Mouse (Mus musculus): ENCODE data around the gene Ahnak2. TPM values are rescaled to one million over a fixed set of nuclear protein-coding genes. Genes with fewer than 3 reads are reported as not detected.

Gene Ahnak2
- polyA plus RNA-seq, 1 experiment, result 14.7 TPM

DNA sequence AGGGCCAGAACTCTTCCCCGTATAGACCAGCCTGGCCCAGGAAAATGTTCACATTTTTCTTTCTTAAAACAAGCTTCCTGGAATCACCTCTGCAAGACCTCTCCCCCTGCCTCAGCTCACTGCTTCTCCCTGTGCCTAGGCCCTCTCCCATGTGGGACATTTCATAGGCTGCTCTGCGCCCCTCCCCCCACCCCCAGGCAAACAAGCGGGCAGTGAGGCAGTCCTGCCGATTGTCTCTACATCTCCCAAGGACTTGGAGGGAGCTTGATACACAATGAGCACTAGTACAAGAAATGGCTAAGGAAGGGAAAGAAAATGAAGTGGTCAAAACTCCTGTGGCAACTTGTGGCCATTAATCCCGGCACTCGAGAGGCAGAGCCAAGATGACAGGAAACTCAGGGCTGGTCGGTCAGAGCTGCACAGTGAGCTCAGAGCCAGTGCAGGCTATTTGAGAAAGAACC, 8.1 kb downstream of the Ahnak2 start:
- no peak overlapping the region for H3K27ac ChIP-seq (ENCODE audit: insufficient read depth, low read length)
- H3K27me3 ChIP-seq (ENCODE audit: control insufficient read depth, insufficient read depth, low read length), result no peaks in the 10 kb centered on the region
- no peak for DNase-seq
- no peak overlapping the region for H3K4me3 ChIP-seq (replicated peaks; ENCODE audit: insufficient read depth, low read depth, low read length)
- H3K4me1 ChIP-seq (ENCODE audit: control insufficient read depth, insufficient read depth, low read length), result peaks cover 4% of the 10 kb centered on the region
- no peak for TF ChIP-seq CTCF (IDR thresholded peaks at IDR 0.05; ENCODE audit: borderline replicate concordance, insufficient read depth, low read depth, low read length)
- no peak for TF ChIP-seq POLR2A (IDR thresholded peaks at IDR 0.05; ENCODE audit: borderline replicate concordance, insufficient read depth, low read length)
- 33% methylated on average over 7 of the region's 7 CpGs for WGBS

DNA sequence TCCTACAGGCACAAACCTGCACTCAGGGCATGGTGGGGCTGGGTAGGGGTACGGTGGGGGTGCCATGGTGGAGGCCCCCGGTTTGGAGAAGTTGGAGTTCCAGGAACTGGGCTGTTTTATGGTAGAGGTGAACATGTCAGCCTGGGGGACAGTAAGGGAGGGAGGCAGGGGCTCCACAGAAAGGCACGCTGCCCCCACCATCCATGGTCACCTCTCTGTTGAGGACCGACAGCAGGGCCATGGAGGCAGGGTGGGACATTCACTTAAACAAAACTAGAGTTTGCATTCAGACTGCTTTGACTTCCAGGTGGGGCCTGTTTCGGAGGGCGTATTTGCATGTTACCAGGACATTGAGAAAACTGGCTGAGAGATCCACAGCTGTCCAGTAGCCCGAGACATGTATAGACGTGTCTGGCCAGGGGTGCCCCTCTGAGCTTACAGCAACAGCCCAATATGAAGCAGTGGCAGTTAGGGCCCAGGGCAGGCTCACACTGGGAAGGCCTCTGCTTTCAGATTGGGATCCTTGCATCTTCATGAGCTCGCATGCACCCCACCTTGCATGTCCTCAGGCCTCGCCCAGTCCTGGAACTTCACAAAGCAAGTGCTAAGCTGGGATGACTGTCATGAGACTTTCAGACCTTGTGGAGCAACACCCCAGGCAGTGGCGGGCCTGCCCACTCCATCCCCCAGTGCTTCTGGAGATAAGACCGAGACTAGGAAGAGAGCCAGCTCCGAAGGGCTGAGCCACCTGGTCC, 8.7 kb downstream of the Ahnak2 start:
- Histone ChIP-seq H3K4me3 (replicated peaks; ENCODE audit: insufficient read depth, low read depth, low read length) (no peak overlapping the region), H3K27me3 (ENCODE audit: control insufficient read depth, insufficient read depth, low read length) (no peaks in the 10 kb centered on the region), H3K4me1 (ENCODE audit: control insufficient read depth, insufficient read depth, low read length) (peaks cover 4% of the 10 kb centered on the region), H3K27ac (ENCODE audit: insufficient read depth, low read length) (no peak overlapping the region)
- WGBS, result 62% methylated on average over 13 of the region's 13 CpGs
- no peak for DNase-seq
- TF ChIP-seq POLR2A (IDR thresholded peaks at IDR 0.05; ENCODE audit: borderline replicate concordance, insufficient read depth, low read length) (no peak), CTCF (IDR thresholded peaks at IDR 0.05; ENCODE audit: borderline replicate concordance, insufficient read depth, low read depth, low read length) (no peak)

DNA sequence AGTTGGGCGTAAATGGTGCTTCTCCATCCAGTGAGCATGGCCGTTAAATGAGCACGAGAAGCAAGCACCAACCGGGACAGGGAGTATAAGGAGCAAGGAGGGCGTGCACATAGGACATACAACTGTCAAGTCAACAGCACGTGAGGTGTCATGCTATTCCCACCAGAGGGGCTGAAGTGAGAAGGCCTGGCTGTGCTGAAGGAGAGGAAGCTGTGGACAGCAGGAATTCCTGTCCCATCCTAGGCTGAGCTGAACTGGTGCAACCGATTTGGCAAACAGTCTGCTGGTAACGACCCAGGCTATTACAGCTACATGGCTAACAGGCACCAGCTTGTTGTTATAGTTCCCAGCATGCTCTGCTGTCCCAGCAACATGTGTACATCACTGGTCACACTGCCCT, 11.4 kb downstream of the Ahnak2 start:
- Histone ChIP-seq H3K4me1 (ENCODE audit: control insufficient read depth, insufficient read depth, low read length) (peaks cover 4% of the 10 kb centered on the region), H3K27me3 (ENCODE audit: control insufficient read depth, insufficient read depth, low read length) (no peaks in the 10 kb centered on the region), H3K27ac (ENCODE audit: insufficient read depth, low read length) (no peak overlapping the region), H3K4me3 (replicated peaks; ENCODE audit: insufficient read depth, low read depth, low read length) (no peak overlapping the region)
- DNase-seq, result no peak
- WGBS, result 61% methylated on average over 8 of the region's 8 CpGs
- TF ChIP-seq POLR2A (IDR thresholded peaks at IDR 0.05; ENCODE audit: borderline replicate concordance, insufficient read depth, low read length), result no peak
- TF ChIP-seq CTCF (IDR thresholded peaks at IDR 0.05; ENCODE audit: borderline replicate concordance, insufficient read depth, low read depth, low read length), result no peak

DNA sequence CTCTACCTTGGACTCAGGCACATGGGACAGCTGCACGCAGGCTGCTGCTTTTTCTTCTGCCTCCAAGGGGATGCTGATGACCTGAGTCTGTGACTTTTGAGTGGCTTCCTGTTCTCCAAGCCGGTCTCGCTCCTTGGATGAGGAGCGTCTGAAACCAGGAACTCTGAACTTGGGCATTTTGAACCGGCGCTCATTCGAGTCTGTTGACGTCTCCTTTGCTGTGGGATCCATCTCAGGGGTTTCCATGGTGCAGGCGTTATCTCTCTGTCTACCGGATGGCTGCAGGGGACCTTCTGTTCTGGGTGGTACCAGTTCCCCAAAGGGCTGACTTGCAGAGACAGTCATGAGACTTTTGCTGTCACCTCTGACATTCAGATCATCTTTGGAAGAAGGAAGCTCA, 28.0 kb downstream of the Ahnak2 start:
- H3K27ac ChIP-seq (ENCODE audit: insufficient read depth, low read length), result no peak overlapping the region
- H3K27me3 ChIP-seq (ENCODE audit: control insufficient read depth, insufficient read depth, low read length), result no peaks in the 10 kb centered on the region
- WGBS, result 94% methylated on average over 10 of the region's 10 CpGs
- DNase-seq, result no peak
- TF ChIP-seq CTCF (IDR thresholded peaks at IDR 0.05; ENCODE audit: borderline replicate concordance, insufficient read depth, low read depth, low read length), result no peak
- no peak for TF ChIP-seq POLR2A (IDR thresholded peaks at IDR 0.05; ENCODE audit: borderline replicate concordance, insufficient read depth, low read length)
- no peaks in the 10 kb centered on the region for H3K4me1 ChIP-seq (ENCODE audit: control insufficient read depth, insufficient read depth, low read length)
- H3K4me3 ChIP-seq (replicated peaks; ENCODE audit: insufficient read depth, low read depth, low read length), result no peak overlapping the region

DNA sequence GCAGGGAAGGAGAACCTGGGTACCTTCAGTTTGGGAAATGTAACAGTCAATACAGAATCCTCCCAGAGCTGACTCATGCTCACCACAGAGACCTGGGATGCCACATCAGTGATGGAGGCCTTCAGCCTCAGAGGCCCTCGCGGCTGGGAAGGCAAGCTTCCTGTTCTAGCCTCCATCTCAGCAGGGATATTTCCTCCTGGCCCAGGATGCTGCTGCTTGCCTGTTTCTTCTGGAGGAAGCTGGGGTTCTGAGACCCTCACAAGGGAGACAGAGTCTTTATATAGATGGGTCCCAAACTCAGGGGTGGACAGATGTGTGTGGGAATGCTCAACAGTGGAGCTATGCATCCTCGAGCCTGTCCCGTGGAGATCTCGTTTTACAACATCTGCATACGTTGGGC, 28.4 kb downstream of the Ahnak2 start:
- DNase-seq, result no peak
- Histone ChIP-seq H3K4me1 (ENCODE audit: control insufficient read depth, insufficient read depth, low read length) (no peaks in the 10 kb centered on the region), H3K27me3 (ENCODE audit: control insufficient read depth, insufficient read depth, low read length) (no peaks in the 10 kb centered on the region), H3K4me3 (replicated peaks; ENCODE audit: insufficient read depth, low read depth, low read length) (no peak overlapping the region), H3K27ac (ENCODE audit: insufficient read depth, low read length) (no peak overlapping the region)
- no peak for TF ChIP-seq CTCF (IDR thresholded peaks at IDR 0.05; ENCODE audit: borderline replicate concordance, insufficient read depth, low read depth, low read length)
- TF ChIP-seq POLR2A (IDR thresholded peaks at IDR 0.05; ENCODE audit: borderline replicate concordance, insufficient read depth, low read length), result no peak
- WGBS, result 75% methylated on average over 6 of the region's 6 CpGs

DNA sequence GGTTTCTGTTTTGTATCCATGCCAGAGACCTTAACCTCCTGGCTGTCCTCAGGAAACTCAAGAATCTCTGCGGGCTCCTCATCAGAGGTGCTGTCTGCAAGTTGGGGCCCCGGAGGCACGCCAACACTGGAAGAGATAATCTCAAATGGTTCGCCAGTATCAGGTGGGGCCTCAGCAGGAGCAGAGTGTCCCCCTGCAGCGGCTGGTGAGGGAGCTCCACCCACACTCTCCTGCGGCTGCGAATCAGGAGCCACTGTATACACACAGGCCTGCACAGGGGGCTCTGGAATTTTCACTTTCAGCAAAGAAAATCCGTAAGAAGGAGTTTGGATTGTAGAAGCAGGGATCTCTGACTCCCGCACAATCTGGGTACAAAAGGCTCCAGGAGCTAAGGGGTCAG, 29.1 kb downstream of the Ahnak2 start:
- DNase-seq, result no peak
- TF ChIP-seq CTCF (IDR thresholded peaks at IDR 0.05; ENCODE audit: borderline replicate concordance, insufficient read depth, low read depth, low read length), result no peak
- no peak for TF ChIP-seq POLR2A (IDR thresholded peaks at IDR 0.05; ENCODE audit: borderline replicate concordance, insufficient read depth, low read length)
- H3K27me3 ChIP-seq (ENCODE audit: control insufficient read depth, insufficient read depth, low read length), result no peaks in the 10 kb centered on the region
- H3K4me1 ChIP-seq (ENCODE audit: control insufficient read depth, insufficient read depth, low read length), result no peaks in the 10 kb centered on the region
- no peak overlapping the region for H3K4me3 ChIP-seq (replicated peaks; ENCODE audit: insufficient read depth, low read depth, low read length)
- H3K27ac ChIP-seq (ENCODE audit: insufficient read depth, low read length), result no peak overlapping the region
- 51% methylated on average over 9 of the region's 9 CpGs for WGBS

DNA sequence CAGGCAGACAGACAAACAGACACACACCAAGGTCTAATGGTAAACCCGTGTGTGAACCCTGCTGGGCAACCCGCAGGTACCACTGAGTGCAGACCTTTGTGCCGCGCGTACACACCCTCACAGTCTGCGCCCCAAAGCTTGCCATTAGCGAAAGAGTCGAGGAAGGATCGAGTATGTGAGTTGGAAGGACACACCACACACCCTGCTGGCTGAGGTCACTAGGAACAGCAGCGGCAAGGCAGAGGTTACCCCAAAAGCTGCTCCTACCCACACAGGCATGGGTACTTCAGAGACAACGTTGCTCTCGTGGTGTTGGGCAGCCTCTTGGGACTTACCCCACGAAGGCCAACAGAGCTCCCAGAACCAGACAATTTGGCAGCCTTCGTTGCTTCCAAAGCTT, 30.2 kb downstream of the Ahnak2 start:
- TF ChIP-seq POLR2A (IDR thresholded peaks at IDR 0.05; ENCODE audit: borderline replicate concordance, insufficient read depth, low read length), result no peak
- TF ChIP-seq CTCF (IDR thresholded peaks at IDR 0.05; ENCODE audit: borderline replicate concordance, insufficient read depth, low read depth, low read length), result no peak
- WGBS, result 80% methylated on average over 14 of the region's 14 CpGs

DNA sequence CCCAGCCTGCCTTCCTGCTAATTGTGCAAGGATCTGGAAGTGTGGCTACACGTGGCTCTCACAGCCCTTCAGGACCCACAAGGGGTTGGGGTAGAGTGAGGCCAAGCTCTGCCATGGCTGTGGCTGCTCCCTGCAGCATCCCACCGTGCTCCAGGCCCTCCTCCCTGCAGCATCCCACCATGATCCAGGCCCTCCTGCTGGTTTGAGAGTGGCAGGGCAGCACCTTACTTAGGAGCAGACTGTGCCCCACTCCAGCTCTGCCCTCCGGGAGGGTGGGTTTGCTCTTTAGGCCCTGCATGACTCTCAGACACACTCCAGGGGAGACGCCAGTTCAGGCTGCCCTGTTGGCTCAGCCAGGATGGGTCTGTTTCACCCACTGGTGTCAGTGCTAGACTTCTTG, 32.1 kb downstream of the Ahnak2 start:
- Histone ChIP-seq H3K4me3 (replicated peaks; ENCODE audit: insufficient read depth, low read depth, low read length) (no peak overlapping the region), H3K4me1 (ENCODE audit: control insufficient read depth, insufficient read depth, low read length) (no peaks in the 10 kb centered on the region), H3K27me3 (ENCODE audit: control insufficient read depth, insufficient read depth, low read length) (no peaks in the 10 kb centered on the region), H3K27ac (ENCODE audit: insufficient read depth, low read length) (no peak overlapping the region)
- no peak for DNase-seq
- WGBS, result 60% methylated on average over 4 of the region's 4 CpGs
- TF ChIP-seq CTCF (IDR thresholded peaks at IDR 0.05; ENCODE audit: borderline replicate concordance, insufficient read depth, low read depth, low read length) (no peak), POLR2A (IDR thresholded peaks at IDR 0.05; ENCODE audit: borderline replicate concordance, insufficient read depth, low read length) (no peak)

More for the DNA sequence above, 30.2 kb downstream of the Ahnak2 start:
- no peak for DNase-seq
- no peaks in the 10 kb centered on the region for H3K27me3 ChIP-seq (ENCODE audit: control insufficient read depth, insufficient read depth, low read length)
- no peaks in the 10 kb centered on the region for H3K4me1 ChIP-seq (ENCODE audit: control insufficient read depth, insufficient read depth, low read length)
- H3K27ac ChIP-seq (ENCODE audit: insufficient read depth, low read length), result no peak overlapping the region
- no peak overlapping the region for H3K4me3 ChIP-seq (replicated peaks; ENCODE audit: insufficient read depth, low read depth, low read length)

Data from cerebellum, adult 2 months (tissue).